Mouse (Mus musculus): ENCODE results near the gene Zdhhc16.

- TF ChIP-seq CTCF (IDR thresholded peaks at IDR 0.05; ENCODE audit: borderline replicate concordance, insufficient read depth, low read length) (no peak), POLR2A (IDR thresholded peaks at IDR 0.05; ENCODE audit: low read depth, low read length) (no peak)
These were observed 49.5 kb downstream of the Zdhhc16 start for GRCm38 (mm10) chr19:41982791-41983150.
